Mouse (Mus musculus): ENCODE measurements at regions not wholly inside any gene's neighbourhood (a gene's known extent, or its start where the extent isn't known, plus 50 kb on each side); places are given as distances from the start of the nearest gene placed in this dataset.

DNA sequence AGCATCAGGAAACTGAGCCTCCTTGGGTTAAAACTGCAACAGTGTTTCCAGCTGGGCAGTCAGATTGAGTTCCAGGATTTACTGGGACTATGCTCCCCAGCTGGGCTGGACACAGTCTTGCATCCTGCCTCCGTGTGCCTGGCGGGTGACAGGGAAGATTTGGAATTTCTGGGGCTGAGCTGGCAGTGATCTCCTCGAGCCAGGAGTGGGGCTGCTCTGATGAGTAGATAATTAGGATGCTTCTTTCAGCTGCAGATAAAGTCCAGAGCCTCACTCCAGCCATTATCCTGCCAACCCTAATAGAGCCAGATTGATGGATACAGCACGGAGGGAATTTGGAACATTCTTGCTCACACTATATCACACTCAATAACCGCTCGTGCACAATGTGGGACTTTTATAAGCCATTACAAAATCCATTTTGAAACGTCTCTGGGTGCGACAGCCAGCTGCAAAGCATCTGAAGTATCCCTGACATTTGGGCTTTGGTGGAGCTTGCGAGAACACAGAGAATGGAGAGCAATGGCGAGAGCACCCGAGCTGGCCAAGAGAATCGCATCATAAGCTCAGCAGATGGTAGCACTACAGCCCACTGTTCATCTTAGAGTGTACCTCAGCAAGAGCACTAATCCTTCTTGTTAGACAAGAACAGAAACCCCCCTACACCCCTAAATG lies 311.6 kb upstream of the Klf4 start:
- no peak for TF ChIP-seq USF1 (IDR thresholded peaks at IDR 0.05; ENCODE audit: low read depth)
- no peak for TF ChIP-seq POLR2A (IDR thresholded peaks at IDR 0.05; ENCODE audit: insufficient read length, low read depth)
- no peak for TF ChIP-seq MAX (IDR thresholded peaks at IDR 0.05; ENCODE audit: low read depth)
- TF ChIP-seq REST (IDR thresholded peaks at IDR 0.05; ENCODE audit: insufficient read depth, insufficient read length) = no peak
- TF ChIP-seq E2F4 (IDR thresholded peaks at IDR 0.05; ENCODE audit: insufficient read depth) = no peak
- TF ChIP-seq TCF12 (IDR thresholded peaks at IDR 0.05; ENCODE audit: insufficient read depth, poor library complexity, severe bottlenecking) = no peak
- no peak for TF ChIP-seq POLR2AphosphoS2 (IDR thresholded peaks at IDR 0.05; ENCODE audit: insufficient read length, low read depth)
- no peak for TF ChIP-seq TCF3 (IDR thresholded peaks at IDR 0.05; ENCODE audit: insufficient read length, low read depth)
- no peak for TF ChIP-seq MYOD1 (IDR thresholded peaks at IDR 0.05; ENCODE audit: control insufficient read depth in 1 of 3, insufficient read length in 2 of 3, low read depth in 2 of 3)
- TF ChIP-seq CEBPB (IDR thresholded peaks at IDR 0.05; ENCODE audit: insufficient read depth, poor library complexity, severe bottlenecking) = no peak

All from myocyte (in vitro differentiated cells).